Mouse (Mus musculus): ENCODE data around the gene Zdhhc12. TPM values are rescaled to one million over a fixed set of nuclear protein-coding genes. Genes with fewer than 3 reads are reported as not detected.

Zdhhc12 gene
- 32.3 TPM for polyA plus RNA-seq (2017; shearing (Covaris generic))

GRCm38 (mm10) chr2:30093471-30094207, at the start of gene Zdhhc12:
Gene Zdhhc12, minus strand, starts transcription at chr2:30093648.

GRCm38 (mm10) chr2:30133613-30134377, 40.3 kb upstream of the Zdhhc12 start, which contains the start of gene Tbc1d13:
Gene Tbc1d13, plus strand, starts transcription at chr2:30133746.

GRCm38 (mm10) chr2:30124472-30125274, 31.2 kb upstream of the Zdhhc12 start, which contains the start of gene Zer1:
Gene Zer1, minus strand, starts transcription at chr2:30124585.

GRCm38 (mm10) chr2:30077502-30078348, 15.7 kb downstream of the Zdhhc12 start, which contains the start of gene Pkn3:
Gene Pkn3, plus strand, starts transcription at chr2:30077684.

GRCm38 (mm10) chr2:30057223-30057904, 36.1 kb downstream of the Zdhhc12 start, which contains the start of gene Set:
Gene Set, plus strand, starts transcription at chr2:30057378.

GRCm38 (mm10) chr2:30048699-30049388, 44.6 kb downstream of the Zdhhc12 start, which contains the start of gene Wdr34:
Gene Wdr34, minus strand, starts transcription at chr2:30048881.

Other genes starting within 250 kb of the Zdhhc12 start
- gene Cercam, start 224.5 kb downstream of the Zdhhc12 start, polyA plus RNA-seq (2017; shearing (Covaris generic)): 0.41 TPM
- gene Odf2, start 204.4 kb downstream of the Zdhhc12 start, polyA plus RNA-seq (2017; shearing (Covaris generic)): 85.8 TPM
- gene Gle1, start 158.2 kb downstream of the Zdhhc12 start, polyA plus RNA-seq (2017; shearing (Covaris generic)): 84.5 TPM
- 124 TPM for gene Sptan1, start 128.1 kb downstream of the Zdhhc12 start, polyA plus RNA-seq (2017; shearing (Covaris generic))
- 1.7 TPM for gene Wdr34, start 44.8 kb downstream of the Zdhhc12 start, polyA plus RNA-seq (2017; shearing (Covaris generic))
- 141 TPM for gene Set, start 36.3 kb downstream of the Zdhhc12 start, polyA plus RNA-seq (2017; shearing (Covaris generic))
- gene Pkn3, start 16.0 kb downstream of the Zdhhc12 start, polyA plus RNA-seq (2017; shearing (Covaris generic)): 2.5 TPM
- gene Zer1, start 30.9 kb upstream of the Zdhhc12 start, polyA plus RNA-seq (2017; shearing (Covaris generic)): 37.3 TPM
- gene Tbc1d13, start 40.1 kb upstream of the Zdhhc12 start, polyA plus RNA-seq (2017; shearing (Covaris generic)): 8.8 TPM
- gene Endog, start 77.8 kb upstream of the Zdhhc12 start, polyA plus RNA-seq (2017; shearing (Covaris generic)): 2.6 TPM
- gene Spout1, start 84.8 kb upstream of the Zdhhc12 start, polyA plus RNA-seq (2017; shearing (Covaris generic)): 47.6 TPM
- gene Kyat1, start 112.2 kb upstream of the Zdhhc12 start, polyA plus RNA-seq (2017; shearing (Covaris generic)): 11.9 TPM
- gene Lrrc8a, start 144.1 kb upstream of the Zdhhc12 start, polyA plus RNA-seq (2017; shearing (Covaris generic)): 6.4 TPM
- gene Gm28035, start 146.9 kb upstream of the Zdhhc12 start, polyA plus RNA-seq (2017; shearing (Covaris generic)): 1.6 TPM
- 4.7 TPM for gene Phyhd1, start 172.6 kb upstream of the Zdhhc12 start, polyA plus RNA-seq (2017; shearing (Covaris generic))
- gene Gm28038, start 187.4 kb upstream of the Zdhhc12 start, polyA plus RNA-seq (2017; shearing (Covaris generic)): not detected
- gene Dolk, start 192.7 kb upstream of the Zdhhc12 start, polyA plus RNA-seq (2017; shearing (Covaris generic)): 19.2 TPM
- 25.2 TPM for gene Nup188, start 192.7 kb upstream of the Zdhhc12 start, polyA plus RNA-seq (2017; shearing (Covaris generic))

Data from inflammation-experienced regulatory T-cells, adult 16 weeks (primary cell).